Mouse (Mus musculus): ENCODE measurements around the gene Gprc5c. TPM values are rescaled to one million over a fixed set of nuclear protein-coding genes. Genes with fewer than 3 reads are reported as not detected.

Gprc5c gene
- not detected for polyA plus RNA-seq (2017; shearing (Covaris generic))

GRCm38 (mm10) chr11:114850452-114851268 lies at the start of gene Gprc5c:
TSS of gene Gprc5c (plus strand) at chr11:114851152.
- ATAC-seq, result no peak

DNA sequence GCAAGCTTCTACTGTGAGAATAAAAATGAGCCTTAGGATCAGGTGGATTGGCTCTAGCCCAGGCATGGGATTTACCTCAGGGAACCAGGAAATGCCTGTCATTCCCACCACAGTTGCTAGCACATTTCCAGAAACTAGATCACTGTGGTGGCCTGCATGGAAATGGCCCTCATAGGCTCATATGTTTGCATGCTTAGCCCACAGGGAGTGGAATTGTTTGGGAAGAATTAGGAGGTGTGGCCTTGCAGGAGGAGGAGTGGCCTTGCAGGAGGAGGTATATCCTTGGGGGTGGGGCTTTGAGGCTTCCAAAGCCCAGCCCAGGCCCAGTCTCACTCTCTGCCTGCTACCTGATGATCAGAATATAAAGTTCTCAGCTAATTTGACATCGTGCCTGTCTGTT lies 49.0 kb upstream of the Gprc5c start:
- ATAC-seq, result no peak

GRCm38 (mm10) chr11:114802540-114803267 lies 48.2 kb upstream of the Gprc5c start:
- ATAC-seq, result no peak

- no peak for ATAC-seq
These were observed 47.0 kb upstream of the Gprc5c start for GRCm38 (mm10) chr11:114803990-114804389.

DNA sequence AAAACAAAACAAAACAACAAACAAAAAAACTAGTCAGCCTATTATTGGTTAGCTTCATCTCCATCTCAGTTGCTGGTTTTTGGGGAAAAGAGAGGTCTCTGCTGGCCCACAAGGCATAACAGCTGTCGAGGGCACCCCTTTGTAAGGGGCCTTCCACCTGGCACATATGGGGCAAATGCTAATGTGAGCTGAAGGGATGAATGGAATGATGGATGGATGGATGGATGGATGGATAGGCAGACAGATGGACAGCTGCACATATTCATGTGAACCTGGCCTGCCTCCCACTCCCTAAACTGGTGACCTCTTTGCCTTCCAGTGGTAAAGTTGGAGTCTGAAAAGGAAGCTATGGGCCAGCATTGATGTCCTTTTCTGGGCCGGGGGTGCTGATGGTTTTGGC lies 43.9 kb upstream of the Gprc5c start:
- ATAC-seq, result no peak

DNA sequence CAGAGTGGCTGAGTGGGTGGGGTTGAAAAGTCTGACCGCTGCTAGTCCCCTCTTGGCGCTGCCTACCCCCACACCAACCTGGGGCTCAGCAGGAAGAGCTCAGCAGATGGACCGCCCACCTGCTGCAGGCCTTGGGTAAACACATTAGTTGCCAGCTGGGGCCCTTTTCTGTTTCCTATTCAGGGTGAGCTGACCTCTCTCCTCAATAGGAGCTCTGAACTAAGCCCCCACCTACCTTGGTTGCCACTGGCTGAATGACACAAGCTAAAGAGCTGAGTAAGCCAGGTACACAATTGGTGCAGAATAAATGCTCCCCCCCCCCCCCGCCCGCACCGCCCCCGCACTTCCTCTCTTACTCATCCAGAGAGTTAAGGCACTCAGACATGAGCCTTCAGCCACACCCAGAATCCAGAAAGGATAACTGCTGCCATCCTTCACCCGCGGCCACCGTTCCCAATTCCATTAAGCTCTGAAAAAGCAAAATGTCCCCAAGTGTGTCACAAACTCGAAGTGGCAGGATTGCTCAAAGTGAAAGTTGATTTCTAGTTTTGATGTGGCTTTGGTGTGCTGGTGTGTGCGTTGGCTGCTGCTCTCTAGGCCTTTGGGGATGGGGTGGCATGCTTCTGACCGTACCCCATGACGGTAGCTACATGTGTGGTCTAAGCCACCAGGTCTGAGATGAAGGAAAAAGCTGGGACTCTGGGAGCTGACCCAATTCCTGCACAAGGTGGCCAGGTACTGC lies 43.1 kb upstream of the Gprc5c start:
- ATAC-seq, result peak; percentile 83

- no peak for ATAC-seq
These were observed 41.6 kb upstream of the Gprc5c start for GRCm38 (mm10) chr11:114809371-114809770.

DNA sequence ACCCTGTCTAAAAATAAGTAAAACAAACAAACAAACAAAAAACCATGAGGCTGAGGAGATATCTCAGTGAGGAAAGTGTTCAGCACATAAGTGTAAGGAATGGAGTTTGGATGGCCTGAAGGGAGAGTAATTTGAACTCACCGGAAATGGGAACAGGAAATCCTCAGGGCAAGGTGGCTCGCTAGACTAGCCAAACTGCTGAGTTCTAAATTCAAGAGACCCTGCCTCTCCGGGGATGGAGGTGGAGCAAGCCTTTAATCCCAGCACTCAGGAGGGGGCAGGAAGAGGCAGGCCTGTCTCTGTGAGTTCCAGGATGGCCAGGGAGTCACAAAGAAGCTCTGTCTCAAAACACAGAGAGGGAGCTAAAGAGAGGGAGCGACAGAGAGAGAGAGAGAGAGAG lies 40.6 kb upstream of the Gprc5c start:
- no peak for ATAC-seq

DNA sequence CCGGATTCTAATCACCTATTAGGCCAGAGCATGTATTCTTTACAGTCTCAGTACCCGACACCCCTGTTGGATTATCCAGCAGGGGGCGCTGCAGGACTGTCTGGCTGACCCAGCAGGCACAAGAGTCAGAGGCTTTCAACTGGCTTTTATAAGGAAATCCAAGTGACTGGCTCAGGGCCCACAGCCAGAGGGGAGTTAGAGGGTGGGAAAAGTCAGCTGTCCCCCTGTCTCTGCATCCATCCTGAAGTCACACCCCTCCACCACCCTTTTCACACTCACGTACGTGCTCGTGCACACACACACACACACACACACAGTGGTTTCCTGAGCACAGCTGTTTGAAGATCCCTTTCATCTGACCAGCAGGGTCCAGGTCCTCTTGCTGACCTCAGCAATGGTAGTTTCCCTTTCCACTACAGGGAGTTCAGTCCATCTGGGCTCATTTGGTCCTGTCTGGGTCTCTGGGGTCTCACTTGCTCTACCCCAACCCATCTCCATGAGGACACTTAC lies 38.2 kb upstream of the Gprc5c start:
- no peak for ATAC-seq

DNA sequence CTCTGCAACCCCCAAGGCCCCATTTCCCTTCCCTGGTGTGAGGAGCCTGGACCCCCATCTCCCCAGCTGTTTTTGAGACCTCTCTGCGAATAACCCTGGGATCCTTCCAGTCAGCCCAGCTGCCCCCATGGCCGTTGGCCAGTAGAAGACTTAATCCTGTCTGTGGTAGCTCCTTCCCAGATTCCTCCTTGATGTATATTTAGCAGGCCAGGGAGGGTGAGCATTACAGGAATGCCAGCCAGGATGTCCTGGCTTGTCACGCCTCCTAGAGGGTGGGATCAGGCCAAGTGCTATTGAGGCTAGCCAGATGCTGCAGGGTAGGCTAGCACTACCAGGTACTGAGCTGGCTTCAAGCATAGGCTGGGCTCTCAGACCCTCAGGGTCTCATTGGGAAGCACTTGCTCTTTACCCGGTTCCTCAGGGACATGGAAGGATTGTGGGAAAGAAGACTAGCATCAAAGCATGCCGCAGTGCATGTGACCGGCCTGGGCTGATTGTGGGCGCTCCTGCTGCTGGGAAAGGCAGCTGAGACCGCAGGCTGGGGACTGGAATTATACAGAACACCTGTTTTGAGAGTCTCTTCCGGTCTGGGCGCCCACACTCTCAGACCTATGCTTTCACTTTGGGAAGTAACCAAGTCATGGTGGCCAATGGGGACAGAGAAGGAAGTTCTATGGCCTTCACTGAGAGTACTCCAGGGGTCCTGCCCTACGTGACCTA lies 35.9 kb upstream of the Gprc5c start:
- no peak for ATAC-seq

DNA sequence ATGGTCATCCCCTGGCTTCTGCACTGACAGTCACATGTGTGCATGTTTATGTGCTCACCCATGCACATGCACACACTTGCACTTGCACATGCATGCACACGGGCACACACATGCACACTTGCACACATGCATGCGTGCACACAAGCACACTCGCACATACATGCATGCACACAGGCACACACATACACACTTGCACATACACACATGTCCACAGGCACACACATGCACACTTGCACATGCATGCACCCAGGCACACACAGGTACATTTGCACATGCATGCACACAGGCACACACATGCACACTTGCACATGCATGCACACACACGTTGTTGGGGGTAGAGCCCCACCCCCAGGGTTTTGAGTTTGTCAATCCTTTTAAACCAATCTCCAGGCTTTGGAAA lies 34.0 kb upstream of the Gprc5c start:
- ATAC-seq, result no peak

DNA sequence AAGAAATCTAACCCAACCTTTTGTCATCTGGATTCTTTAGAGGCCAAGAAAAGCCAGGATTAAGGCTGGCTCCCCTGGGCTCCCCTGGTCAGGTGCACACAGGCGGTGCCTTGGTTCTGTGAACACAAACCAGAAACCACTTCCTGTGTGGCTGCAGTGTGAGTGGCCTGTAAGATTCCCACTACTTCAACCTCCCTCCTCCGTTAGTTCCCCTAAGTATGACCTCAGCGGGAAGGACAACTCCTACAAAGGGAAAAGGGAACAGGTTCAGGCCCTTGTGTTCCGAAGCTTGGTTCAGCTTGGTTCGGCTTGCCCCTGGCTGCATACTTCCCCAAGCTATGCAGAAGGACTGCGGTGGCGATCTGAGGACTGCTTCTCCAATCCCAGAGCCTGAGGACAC lies 32.8 kb upstream of the Gprc5c start:
- ATAC-seq, result no peak

- ATAC-seq, result no peak
These were observed 31.8 kb upstream of the Gprc5c start for GRCm38 (mm10) chr11:114819110-114819509.

- no peak for ATAC-seq
These were observed 30.5 kb upstream of the Gprc5c start for GRCm38 (mm10) chr11:114820444-114820843.

GRCm38 (mm10) chr11:114821325-114821724 lies 29.6 kb upstream of the Gprc5c start:
- ATAC-seq, result no peak

DNA sequence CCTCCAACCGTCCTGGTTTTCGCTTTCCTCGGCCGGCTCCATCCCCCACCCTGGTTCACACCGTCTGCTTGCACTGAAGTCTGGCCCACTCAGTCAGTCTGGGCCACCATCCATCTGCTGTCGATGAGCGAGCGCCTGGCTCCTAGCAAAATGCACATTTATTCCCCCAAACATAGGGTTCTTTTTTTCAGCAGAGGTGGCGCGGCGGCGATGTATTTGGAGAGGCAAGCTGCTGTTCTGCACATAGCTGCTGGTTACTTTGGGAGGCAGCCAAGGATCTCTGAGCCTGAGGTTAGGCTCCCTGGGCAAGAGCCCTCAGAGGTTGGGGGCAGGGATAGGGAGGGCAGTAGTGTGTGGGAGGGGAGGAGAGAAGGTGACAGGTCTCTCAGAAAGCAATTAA lies 28.2 kb upstream of the Gprc5c start:
- no peak for ATAC-seq

DNA sequence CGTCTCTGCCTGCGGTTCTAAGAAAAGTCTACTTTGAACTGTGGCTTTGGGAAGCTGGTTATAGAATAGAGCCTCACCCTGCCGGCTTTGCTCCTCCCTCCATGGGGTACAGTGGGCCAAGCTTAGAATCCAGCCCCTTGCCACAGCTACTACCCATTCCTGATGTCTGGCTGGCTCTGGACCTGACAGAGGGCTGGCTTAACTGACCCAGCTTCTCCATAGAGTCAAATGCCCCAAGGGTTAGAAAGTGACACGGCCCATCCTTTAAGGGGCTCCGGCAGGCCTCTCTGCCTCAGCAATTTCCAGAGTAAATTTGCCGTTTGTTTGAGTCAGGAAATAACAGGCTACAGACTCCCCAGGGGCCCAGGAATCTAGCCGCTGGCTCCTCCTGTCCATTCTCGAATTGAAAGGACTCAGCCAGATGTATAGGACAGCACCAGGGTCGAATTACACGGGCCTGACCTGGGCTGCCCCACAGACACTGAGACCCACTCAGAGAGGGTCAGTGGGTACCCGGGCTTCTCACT lies 27.7 kb upstream of the Gprc5c start:
- ATAC-seq, result no peak

- ATAC-seq, result no peak
These were observed 24.3 kb upstream of the Gprc5c start for GRCm38 (mm10) chr11:114826686-114827085.

GRCm38 (mm10) chr11:114829499-114830432 lies 21.2 kb upstream of the Gprc5c start:
- no peak for ATAC-seq

GRCm38 (mm10) chr11:114830433-114830773 lies 20.5 kb upstream of the Gprc5c start:
- no peak for ATAC-seq

DNA sequence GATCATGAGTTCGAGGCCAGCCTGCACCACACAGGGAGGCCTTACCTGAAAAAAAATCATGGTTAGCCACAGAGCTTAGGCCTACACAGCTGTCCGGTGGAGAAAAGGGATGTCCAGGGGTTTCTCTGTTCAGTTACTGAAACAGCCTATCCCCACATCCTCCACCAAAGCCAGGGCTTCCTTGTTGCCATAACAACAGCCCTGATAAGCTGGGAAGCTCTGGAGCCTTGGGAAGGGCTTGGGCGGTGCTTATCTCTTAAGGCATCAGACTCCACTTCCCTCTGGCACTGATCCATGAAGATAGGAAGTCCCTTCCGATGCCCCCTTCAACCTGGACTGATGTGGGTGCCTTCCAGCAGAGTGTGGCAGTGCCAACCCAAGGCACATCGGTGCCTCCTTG lies 17.8 kb upstream of the Gprc5c start:
- no peak for ATAC-seq

All from inflammation-experienced regulatory T-cells, adult 6 months (primary cell).